Mouse (Mus musculus) mouse embryonic stem cell (cell line): ENCODE data around the gene Alkbh5.
"Not testable (repeated sequence)": the region's sequence is repeated elsewhere in the genome, so short reads cannot be mapped to it uniquely, and the experiment has no call there.

Experiments
- in situ Hi-C, 2 experiments: fragments of 300-500 bp; cut with MboI; formaldehyde crosslinking; loops; 1 replicate in 1 of 2; 3 replicates in 1 of 2; pipeline ENCODE4 v1.14.3; 2019 to 2020; ENCODE audit warnings: low sequenced_read_pairs in 2 of 2, low pct_unique_long_range_greater_than_20kb in 1 of 2, mixed read lengths in 1 of 2; ENCODE audit not compliant: unreplicated experiment in 1 of 2

Alkbh5 gene

GRCm38 (mm10) chr11:60540002-60540610 is 3.9 kb downstream of the Alkbh5 start:
- in situ Hi-C loops, result no loop called here

- in situ Hi-C loops, result no loop called here
Measured at GRCm38 (mm10) chr11:60540761-60541160, 4.6 kb downstream of the Alkbh5 start.

- in situ Hi-C loops, result no loop called here
Measured at GRCm38 (mm10) chr11:60541831-60542230, 5.7 kb downstream of the Alkbh5 start.

GRCm38 (mm10) chr11:60543211-60543610 is 7.0 kb downstream of the Alkbh5 start:
- in situ Hi-C loops, result not testable (repeated sequence)

- in situ Hi-C loops, result no loop called here
Measured at GRCm38 (mm10) chr11:60545433-60545832, 9.3 kb downstream of the Alkbh5 start.

- in situ Hi-C loops, result no loop called here
Measured at GRCm38 (mm10) chr11:60548112-60548511, 11.9 kb downstream of the Alkbh5 start.

- in situ Hi-C loops, result loop anchor here in 1 of 2 experiments (25.0 kb wide), 1 partner anchor 159 kb away; no protein-coding TSS in a partner anchor
Measured at GRCm38 (mm10) chr11:60553091-60553490, 16.9 kb downstream of the Alkbh5 start.

- in situ Hi-C loops, result loop anchor here in 1 of 2 experiments (25.0 kb wide), 1 partner anchor 155 kb away; no protein-coding TSS in a partner anchor
Measured at GRCm38 (mm10) chr11:60557675-60558074, 21.5 kb downstream of the Alkbh5 start.

GRCm38 (mm10) chr11:60559342-60559741 is 23.2 kb downstream of the Alkbh5 start:
- in situ Hi-C loops, result loop anchor here in 1 of 2 experiments (25.0 kb wide), 1 partner anchor 153 kb away; no protein-coding TSS in a partner anchor

- in situ Hi-C loops, result loop anchor here in 1 of 2 experiments (25.0 kb wide), 1 partner anchor 138 kb away; no protein-coding TSS in a partner anchor
Measured at GRCm38 (mm10) chr11:60574006-60574405, 37.8 kb downstream of the Alkbh5 start.
